Mouse (Mus musculus) liver, adult 2 months (tissue): ENCODE measurements around the gene Adamtsl3. TPM values are rescaled to one million over a fixed set of nuclear protein-coding genes. Genes with fewer than 3 reads are reported as not detected.

Source experiments
- DNase-seq: peaks from one replicate; pipeline ENCODE4 v3.0.0-alpha.2; 2011; ENCODE audit warnings: low read depth, low spot score; ENCODE audit errors: extremely low read depth
- H3K27ac ChIP-seq: fragments of 200-500 bp; replicated peaks from 2 replicates; pipeline ENCODE4 v1.5.1; 2012; ENCODE audit warnings: low read depth, mild to moderate bottlenecking, control low read depth, inconsistent platforms, low read length; ENCODE audit not compliant: insufficient read depth
- H3K27me3 ChIP-seq: fragments of 200-500 bp; 2 replicates; pipeline ENCODE4 v1.6.1; 2012; ENCODE audit warnings: mild to moderate bottlenecking, moderate library complexity, low read length, inconsistent platforms; ENCODE audit not compliant: control insufficient read depth, insufficient read depth
- H3K36me3 ChIP-seq: fragments of 200-500 bp; 2 replicates; pipeline ENCODE4 v1.6.1; 2012; ENCODE audit warnings: low read length, inconsistent platforms; ENCODE audit not compliant: control insufficient read depth, insufficient read depth
- H3K4me1 ChIP-seq: fragments of 200-500 bp; 2 replicates; pipeline ENCODE4 v1.6.1; 2011; ENCODE audit warnings: low read length; ENCODE audit not compliant: control insufficient read depth, insufficient read depth
- H3K4me3 ChIP-seq: fragments of 200-500 bp; 2 replicates; pipeline ENCODE4 v1.5.1; 2011; ENCODE audit warnings: low read depth, mild to moderate bottlenecking, control low read depth, low read length, moderate library complexity; ENCODE audit not compliant: insufficient read depth
- H3K79me2 ChIP-seq: fragments of 200-500 bp; 2 replicates; pipeline ENCODE4 v1.6.1; 2012; ENCODE audit warnings: inconsistent platforms, mild to moderate bottlenecking, low read length, moderate library complexity; ENCODE audit not compliant: control insufficient read depth, insufficient read depth
- H3K9ac ChIP-seq: fragments of 200-500 bp; 2 replicates; pipeline ENCODE4 v1.6.1; 2012; ENCODE audit warnings: low read depth, mild to moderate bottlenecking, control low read depth, inconsistent platforms, low read length
- CTCF ChIP-seq: fragments of 200-500 bp; IDR thresholded peaks from 2 replicates; pipeline ENCODE4 v1.5.1; 2011; ENCODE audit warnings: low read depth, low read length, control low read depth
- POLR2A ChIP-seq: fragments of 200-500 bp; IDR thresholded peaks from 2 replicates; pipeline ENCODE4 v1.6.1; 2011; ENCODE audit warnings: low read length, control low read depth; ENCODE audit not compliant: insufficient read depth; ENCODE audit errors: extremely low read depth
- WGBS: fragments of 180-500 bp; shearing (Covaris S2); methylation state at CpG from one replicate; pipeline ENCODE4 v1.1.7; 2018; 5-methylcytosine and 5-hydroxymethylcytosine counted together
- polyA plus RNA-seq: library from polyadenylated mRNA; depleted of rRNA; stranded (reverse); fragments of >200 nt; gene quantifications from 2 replicates; pipeline ENCODE4 v1.2.3, GENCODE M21; 2012
- total RNA-seq: library from RNA; depleted of rRNA; stranded (reverse); fragments of >200 nt; gene quantifications from 2 replicates; pipeline ENCODE4 v1.2.3, GENCODE M21; 2014

Adamtsl3 gene
- total and polyA plus RNA-seq, 2 experiments: 0.09 to 0.11 TPM

DNA sequence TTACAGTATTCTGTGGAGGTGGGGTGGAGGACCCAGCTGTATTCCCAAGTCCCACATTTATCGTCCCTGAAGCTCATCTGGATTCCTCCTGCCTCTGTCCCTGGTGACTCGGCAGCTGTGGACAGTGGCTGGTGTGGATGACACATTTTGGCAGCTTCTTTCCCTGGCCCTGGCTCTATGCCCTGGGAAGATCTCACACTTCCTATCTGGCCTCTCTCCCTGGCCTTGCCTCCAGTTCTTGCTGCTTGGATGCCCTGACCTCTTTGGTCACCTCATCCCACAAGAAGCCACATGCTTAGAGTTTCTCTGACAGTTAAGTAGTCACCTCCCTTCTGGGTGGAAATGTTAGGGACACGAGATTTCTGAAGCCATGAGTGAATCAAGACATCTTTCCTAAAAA, 35.9 kb downstream of the Adamtsl3 start:
- TF ChIP-seq POLR2A (no peak), CTCF (no peak)
- Histone ChIP-seq H3K36me3 (no peaks in the 10 kb centered on the region), H3K9ac (no peak overlapping the region), H3K79me2 (no peaks in the 10 kb centered on the region), H3K27ac (no peak overlapping the region), H3K27me3 (no peaks in the 10 kb centered on the region), H3K4me1 (no peaks in the 10 kb centered on the region; the same call in 1 of the 2 replicates), H3K4me3 (no peak overlapping the region)
- DNase-seq: peak; percentile 8
- 51% methylated on average over 3 of the region's 3 CpGs for WGBS

DNA sequence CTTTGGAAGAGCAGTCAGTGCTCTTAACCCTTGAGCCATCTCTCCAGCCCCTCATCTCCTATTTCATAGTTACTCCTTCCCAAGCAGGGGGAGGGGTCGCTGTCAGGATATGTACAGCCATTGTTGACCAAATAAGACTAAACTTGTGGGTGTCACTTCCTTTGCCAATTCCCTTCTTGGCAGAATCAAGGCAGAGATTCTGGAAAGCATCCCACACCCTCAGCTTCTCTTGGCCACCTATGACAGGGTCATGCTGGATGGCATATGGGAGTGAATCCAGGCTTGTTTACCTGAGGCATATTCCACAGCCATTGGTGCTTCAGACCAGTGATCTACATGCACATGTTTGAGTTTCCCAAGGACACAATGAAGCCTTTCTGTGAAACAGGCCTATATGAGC, 42.8 kb downstream of the Adamtsl3 start:
- DNase-seq: no peak
- 84% methylated on average over 1 of the region's 1 CpGs for whole genome bisulfite sequencing
- TF ChIP-seq POLR2A (no peak), CTCF (no peak)

DNA sequence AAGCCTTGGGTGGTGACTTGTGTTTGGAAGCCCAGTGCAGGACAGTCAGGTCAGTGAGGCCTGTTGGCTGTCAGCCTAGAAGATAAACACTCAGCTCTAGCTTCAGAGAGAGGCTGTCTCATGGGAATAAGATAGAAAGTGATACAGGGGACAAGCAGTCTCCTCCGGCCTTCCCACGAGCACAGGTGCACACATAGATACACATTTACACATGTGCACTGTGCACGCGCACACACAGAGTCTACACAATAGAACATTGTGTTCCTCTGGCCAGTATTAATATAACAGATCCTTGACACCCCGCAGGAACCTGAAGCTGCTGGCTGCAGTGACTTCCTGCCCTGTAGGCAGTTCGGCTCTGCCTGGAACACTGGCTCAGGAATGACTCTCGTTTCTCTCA, 44.3 kb downstream of the Adamtsl3 start:
- TF ChIP-seq POLR2A: no peak
- no peak for TF ChIP-seq CTCF
- Histone ChIP-seq H3K27ac (no peak overlapping the region), H3K9ac (no peak overlapping the region), H3K4me3 (no peak overlapping the region), H3K36me3 (no peaks in the 10 kb centered on the region), H3K27me3 (no peaks in the 10 kb centered on the region), H3K79me2 (no peaks in the 10 kb centered on the region), H3K4me1 (no peaks in the 10 kb centered on the region)
- no peak for DNase-seq
- WGBS: 75% methylated on average over 7 of the region's 7 CpGs

More for the DNA sequence above, 42.8 kb downstream of the Adamtsl3 start:
- Histone ChIP-seq H3K27me3 (no peaks in the 10 kb centered on the region), H3K27ac (no peak overlapping the region), H3K9ac (no peak overlapping the region), H3K36me3 (no peaks in the 10 kb centered on the region), H3K4me1 (no peaks in the 10 kb centered on the region), H3K4me3 (no peak overlapping the region), H3K79me2 (no peaks in the 10 kb centered on the region)

DNA sequence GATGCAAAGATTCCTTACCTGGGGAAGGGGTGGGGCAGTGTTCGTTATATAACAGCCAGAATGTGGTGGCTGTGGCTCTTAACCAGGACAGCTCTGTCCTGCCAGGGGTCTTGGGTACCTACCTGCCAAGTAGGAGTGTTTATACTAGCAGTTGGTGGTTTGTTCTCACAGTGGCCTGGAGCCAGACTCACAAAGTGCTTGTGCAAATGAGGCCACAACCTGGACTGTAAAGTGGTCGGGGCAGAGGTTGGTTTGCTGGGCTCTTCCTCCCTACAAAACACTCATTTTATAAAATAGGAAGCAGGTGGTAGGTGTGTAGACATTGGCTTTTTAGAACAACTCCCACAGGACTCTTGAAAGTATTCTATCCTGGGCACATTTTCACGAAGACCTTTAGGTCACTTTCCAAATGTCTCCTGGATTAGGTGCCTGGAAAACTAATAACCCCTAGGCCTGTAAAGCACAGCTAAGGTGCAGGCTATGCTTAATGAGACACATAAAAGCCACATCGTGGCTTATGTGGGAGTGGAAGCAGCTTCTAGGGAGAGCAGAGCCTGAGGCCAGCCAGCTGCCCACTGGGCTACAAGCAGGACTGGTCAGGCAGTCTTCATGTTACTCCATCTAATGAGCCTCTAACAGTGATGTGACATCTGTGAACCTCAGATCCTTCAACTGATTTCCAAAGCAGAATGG, 47.5 kb downstream of the Adamtsl3 start:
- H3K36me3 ChIP-seq: no peaks in the 10 kb centered on the region
- no peak overlapping the region for H3K4me3 ChIP-seq
- H3K27ac ChIP-seq: no peak overlapping the region
- no peak for DNase-seq
- no peak overlapping the region for H3K9ac ChIP-seq
- TF ChIP-seq CTCF (no peak), POLR2A (no peak)
- H3K27me3 ChIP-seq: no peaks in the 10 kb centered on the region
- 72% methylated on average over 4 of the region's 4 CpGs for WGBS
- no peaks in the 10 kb centered on the region for H3K79me2 ChIP-seq
- H3K4me1 ChIP-seq: no peaks in the 10 kb centered on the region

DNA sequence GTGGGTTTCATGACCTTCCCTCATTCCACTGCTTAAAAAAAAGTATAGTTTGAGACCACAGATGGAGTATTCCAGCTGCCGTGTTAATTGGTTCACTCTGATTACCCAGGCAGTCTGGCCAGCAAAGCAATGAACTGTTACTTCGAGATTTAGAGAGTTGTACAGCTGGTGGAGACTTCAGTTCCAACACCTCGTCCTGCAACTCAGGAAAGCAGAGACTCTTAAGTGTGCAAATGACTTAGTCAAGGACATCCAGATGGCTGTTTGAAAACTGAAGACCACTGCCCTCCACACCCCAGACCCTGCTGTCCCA, 48.0 kb downstream of the Adamtsl3 start:
- DNase-seq: no peak
- Histone ChIP-seq H3K36me3 (no peaks in the 10 kb centered on the region), H3K4me1 (no peaks in the 10 kb centered on the region), H3K4me3 (no peak overlapping the region), H3K27ac (no peak overlapping the region), H3K79me2 (no peaks in the 10 kb centered on the region), H3K9ac (no peak overlapping the region), H3K27me3 (no peaks in the 10 kb centered on the region)
- 79% methylated on average over 3 of the region's 3 CpGs for WGBS
- TF ChIP-seq CTCF (no peak), POLR2A (no peak)

DNA sequence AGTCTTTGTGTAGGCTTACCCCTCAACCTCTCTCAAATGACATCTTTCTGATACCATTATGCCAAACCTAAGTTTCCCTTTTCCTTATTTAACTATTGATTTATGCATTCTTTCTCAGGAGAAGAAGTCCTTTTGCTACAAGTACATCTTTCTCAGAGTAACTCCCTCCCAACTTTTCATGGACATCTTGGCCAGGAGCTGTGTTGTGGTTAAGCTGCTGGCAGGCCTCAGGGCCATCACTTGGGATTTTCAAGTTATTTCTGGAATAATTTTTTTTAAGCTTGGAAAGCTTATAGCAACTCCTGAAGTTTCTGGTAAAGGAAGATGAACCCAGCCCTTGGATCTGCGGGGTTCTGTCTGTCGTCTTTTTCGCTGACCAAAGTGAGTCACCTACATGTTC, 51.6 kb downstream of the Adamtsl3 start:
- H3K4me3 ChIP-seq: no peak overlapping the region
- H3K4me1 ChIP-seq: no peaks in the 10 kb centered on the region
- no peaks in the 10 kb centered on the region for H3K79me2 ChIP-seq
- TF ChIP-seq CTCF (no peak), POLR2A (no peak)
- no peak for DNase-seq
- no peaks in the 10 kb centered on the region for H3K36me3 ChIP-seq
- no peaks in the 10 kb centered on the region for H3K27me3 ChIP-seq
- no peak overlapping the region for H3K9ac ChIP-seq
- 95% methylated on average over 3 of the region's 3 CpGs for WGBS
- no peak overlapping the region for H3K27ac ChIP-seq
